Mouse (Mus musculus): ENCODE data around the gene Nptn.

- TF ChIP-seq CTCF (IDR thresholded peaks at IDR 0.05; ENCODE audit: extremely low read depth, insufficient read depth, low read length) (no peak), POLR2A (IDR thresholded peaks at IDR 0.05; ENCODE audit: extremely low read depth, insufficient read depth, low read length) (no peak)
These were observed 74.8 kb downstream of the Nptn start for GRCm38 (mm10) chr9:58656824-58657223.
